Mouse (Mus musculus) gastrocnemius, postnatal 25 days (tissue): ENCODE results near the gene Id1. TPM values are rescaled to one million over a fixed set of nuclear protein-coding genes. Genes with fewer than 3 reads are reported as not detected.

ENCODE experiments used
- DNase-seq: peaks from one replicate; pipeline ENCODE4 v3.0.0; 2022
- total RNA-seq, 2 experiments: library from RNA; stranded (reverse); gene quantifications; 1 replicate in 1 of 2; 2 replicates in 1 of 2; pipeline ENCODE4 v1.2.3; 2021

The Id1 gene
- total RNA-seq, 2 experiments from 2014 or later = 9.7 to 14.0 TPM

GRCm38 (mm10) chr2:152723651-152724331 is 12.3 kb upstream of the Id1 start:
- no peak for DNase-seq

- no peak for DNase-seq
Measured at GRCm38 (mm10) chr2:152724332-152724723, 11.7 kb upstream of the Id1 start.

GRCm38 (mm10) chr2:152725178-152725750 is 10.8 kb upstream of the Id1 start:
- no peak for DNase-seq

- DNase-seq = no peak
Measured at GRCm38 (mm10) chr2:152726213-152726612, 9.8 kb upstream of the Id1 start.

- no peak for DNase-seq
Measured at GRCm38 (mm10) chr2:152726751-152727335, 9.2 kb upstream of the Id1 start.

- DNase-seq = peak; percentile 57
Measured at GRCm38 (mm10) chr2:152727795-152728510, 8.1 kb upstream of the Id1 start.

GRCm38 (mm10) chr2:152728594-152728993 is 7.5 kb upstream of the Id1 start:
- DNase-seq = no peak

GRCm38 (mm10) chr2:152729013-152729635 is 6.9 kb upstream of the Id1 start:
- no peak for DNase-seq

- peak; percentile 74 for DNase-seq
Measured at GRCm38 (mm10) chr2:152729636-152730020, 6.4 kb upstream of the Id1 start.

GRCm38 (mm10) chr2:152733201-152733600 is 2.9 kb upstream of the Id1 start:
- DNase-seq = no peak

- DNase-seq = no peak
Measured at GRCm38 (mm10) chr2:152734501-152734900, 1.6 kb upstream of the Id1 start.

GRCm38 (mm10) chr2:152734984-152735383 is 1.1 kb upstream of the Id1 start:
- DNase-seq = peak; percentile 86

GRCm38 (mm10) chr2:152736748-152737147 is 697 bp downstream of the Id1 start:
- no peak for DNase-seq

GRCm38 (mm10) chr2:152737306-152738221 is 1.5 kb downstream of the Id1 start:
- DNase-seq = no peak

GRCm38 (mm10) chr2:152738341-152738740 is 2.3 kb downstream of the Id1 start:
- no peak for DNase-seq

- peak; percentile 87 for DNase-seq
Measured at GRCm38 (mm10) chr2:152739031-152739841, 3.2 kb downstream of the Id1 start.

- no peak for DNase-seq
Measured at GRCm38 (mm10) chr2:152739842-152740260, 3.8 kb downstream of the Id1 start.

- DNase-seq = no peak
Measured at GRCm38 (mm10) chr2:152740490-152740889, 4.4 kb downstream of the Id1 start.

- peak; percentile 40 for DNase-seq
Measured at GRCm38 (mm10) chr2:152741153-152742041, 5.3 kb downstream of the Id1 start.
